In the genomic region with DNA sequence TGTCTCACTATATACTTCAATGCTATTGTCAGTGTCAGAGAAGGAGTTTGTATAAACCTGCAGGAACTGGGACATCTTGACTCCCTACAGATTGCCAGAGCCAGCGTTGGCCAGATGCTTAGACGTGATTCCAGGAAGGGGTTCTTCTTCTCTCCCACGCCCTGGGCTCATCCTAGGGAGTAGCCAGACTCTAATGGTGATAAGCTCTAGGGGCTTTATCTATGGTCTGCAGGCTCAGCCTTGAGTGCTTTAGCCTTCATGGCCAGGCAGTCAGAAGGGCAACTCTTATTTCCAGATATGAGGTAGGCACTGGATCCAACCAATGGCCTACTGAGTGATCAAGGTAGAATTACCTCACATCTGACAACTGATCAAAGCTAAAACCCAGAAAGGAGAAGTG, we compare ENCODE assay signal across 18 mouse cellular contexts. TPM values are rescaled to one million over a fixed set of nuclear protein-coding genes. Genes with fewer than 3 reads are reported as not detected.
DNase-seq lines count a peak whose midpoint lies in the region; ATAC-seq and TF ChIP-seq lines count a peak whose summit lies in the region.
"Had no signal": no experiment of that assay in that cellular context is flagged by ENCODE, and none has a peak within 500 bp of the region (broad histone marks: within the 10 kb centered on the region; RNA-seq: fewer than 3 reads in every experiment).

No protein-coding gene starts in this region.

- H3K4me3 ChIP-seq in liver, embryonic 14.5 days (ENCODE audit: insufficient read depth in 1 of 2, low read depth in 2 of 2, low read length in 2 of 2) = peak overlapping the region; percentile 75 to 94
- H3K4me3 ChIP-seq in stomach, embryonic 15.5 days (replicated peaks) = no peak overlapping the region
- H3K4me3 ChIP-seq: embryonic facial prominence, embryonic 12.5 days; forebrain, embryonic 15.5 days; limb, embryonic 10.5 days; midbrain, embryonic 15.5 days had no signal

- H3K36me3 ChIP-seq in liver, embryonic 14.5 days (replicated peaks; ENCODE audit: control insufficient read depth, insufficient read depth, low read depth) = peaks cover 43% of the 10 kb centered on the region
- no peaks in the 10 kb centered on the region for H3K36me3 ChIP-seq in stomach, embryonic 15.5 days
- H3K36me3 ChIP-seq: midbrain, embryonic 15.5 days had no signal

- peak overlapping the region; percentile 85 for H3K4me2 ChIP-seq in liver, embryonic 14.5 days (ENCODE audit: low read depth)
- H3K4me2 ChIP-seq in stomach, embryonic 15.5 days = no peak overlapping the region
- H3K4me2 ChIP-seq: embryonic facial prominence, embryonic 12.5 days; forebrain, embryonic 15.5 days; midbrain, embryonic 15.5 days had no signal

- peak overlapping the region; percentile 97 for H3K27ac ChIP-seq in liver, embryonic 14.5 days
- H3K27ac ChIP-seq in stomach, embryonic 15.5 days = no peak overlapping the region
- H3K27ac ChIP-seq: embryonic facial prominence, embryonic 12.5 days; forebrain, embryonic 15.5 days; limb, embryonic 10.5 days; midbrain, embryonic 15.5 days had no signal

- peak; percentile 9 for DNase-seq in ovary, adult 18-20 months (ENCODE audit: low spot score)
- no peak for DNase-seq in ovary, postnatal 10 days (ENCODE audit: low spot score)
- DNase-seq in liver, embryonic 14.5 days (ENCODE audit: low read depth in 3 of 3, low spot score in 3 of 3) = peak; percentile 92
- DNase-seq in thymus, postnatal 36 days = no peak
- DNase-seq in B cell, adult 2 months = no peak
- DNase-seq: adrenal gland, postnatal 14 days; cerebellum, adult 18-20 months; kidney, adult 18-20 months; right cerebral cortex, postnatal 25 days; thymus, postnatal 25 days had no signal

- TF ChIP-seq CTCF in liver, embryonic 14.5 days (IDR thresholded peaks at IDR 0.05; ENCODE audit: low read depth) = no peak

- 22% methylated on average over 3 of the region's 3 CpGs for WGBS in liver, embryonic 14.5 days (ENCODE audit: insufficient replicate concordance)
- WGBS in stomach, embryonic 15.5 days = 79% methylated on average over 3 of the region's 3 CpGs

- ATAC-seq in common myeloid progenitor, adult 5-6 weeks (replicated peaks; ENCODE audit: low read depth, poor library complexity, severe bottlenecking) = peak; percentile 96
- ATAC-seq in liver, embryonic 14.5 days (ENCODE audit: insufficient read depth) = peak; percentile 95
- ATAC-seq in stomach, embryonic 15.5 days (ENCODE audit: insufficient read depth, low FRiP score, low read depth) = peak; percentile 96
- ATAC-seq: forebrain, embryonic 15.5 days; midbrain, embryonic 15.5 days had no signal

- H3K9ac ChIP-seq in liver, embryonic 14.5 days (replicated peaks) = peak overlapping the region; percentile 96
- no peak overlapping the region for H3K9ac ChIP-seq in stomach, embryonic 15.5 days
- H3K9ac ChIP-seq: embryonic facial prominence, embryonic 12.5 days; forebrain, embryonic 15.5 days; midbrain, embryonic 15.5 days had no signal

- no peaks in the 10 kb centered on the region for H3K27me3 ChIP-seq in liver, embryonic 14.5 days (ENCODE audit: control insufficient read depth, insufficient read depth, low read length)
- no peaks in the 10 kb centered on the region for H3K27me3 ChIP-seq in stomach, embryonic 15.5 days (replicated peaks)
- H3K27me3 ChIP-seq: CH12.LX; embryonic facial prominence, embryonic 12.5 days; forebrain, embryonic 15.5 days; midbrain, embryonic 15.5 days had no signal

- H3K9me3 ChIP-seq in liver, embryonic 14.5 days (ENCODE audit: control insufficient read depth, low read length) = no peaks in the 10 kb centered on the region
- no peaks in the 10 kb centered on the region for H3K9me3 ChIP-seq in stomach, embryonic 15.5 days
- H3K9me3 ChIP-seq: embryonic facial prominence, embryonic 12.5 days; forebrain, embryonic 15.5 days; limb, embryonic 10.5 days; midbrain, embryonic 15.5 days had no signal

- H3K4me1 ChIP-seq in liver, embryonic 14.5 days (replicated peaks; ENCODE audit: control insufficient read depth in 2 of 2, insufficient read depth in 2 of 2, low read length in 1 of 2) = peaks cover 12 to 30% of the 10 kb centered on the region in 2 experiments
- no peaks in the 10 kb centered on the region for H3K4me1 ChIP-seq in stomach, embryonic 15.5 days
- H3K4me1 ChIP-seq: embryonic facial prominence, embryonic 12.5 days; forebrain, embryonic 15.5 days; limb, embryonic 10.5 days; midbrain, embryonic 15.5 days had no signal

- TF ChIP-seq EP300 in liver, embryonic 14.5 days (IDR thresholded peaks at IDR 0.05; ENCODE audit: low read depth) = peak; percentile 99

RNA-seq across cellular contexts. Expression of a gene that starts 2.5 kb away (rescaled TPM):
- total RNA-seq in common myeloid progenitor, adult 5-6 weeks (2017) = 0.44 and 0.91 TPM in 2 replicates
- 897 and 1,006 TPM in 2 replicates for polyA plus RNA-seq in liver, embryonic 14.5 days (2012; rRNA removed)
- polyA plus RNA-seq in liver, embryonic 14.5 days (2014; fragmentation: Nextera tagmentation; extraction: Ambion mirVana) = 977 and 1,008 TPM in 2 replicates
- polyA plus RNA-seq in stomach, embryonic 15.5 days (2015; fragmentation: Nextera tagmentation; extraction: Ambion mirVana) = 77.5 and 126 TPM in 2 replicates
- total RNA-seq: hematopoietic stem cell, adult 5-6 weeks had no signal

RNA-seq across cellular contexts. Expression of a gene that starts 38.4 kb away (rescaled TPM):
- 3.6 and 5.5 TPM in 2 replicates for total RNA-seq in common myeloid progenitor, adult 5-6 weeks (2017)
- 6.2 TPM in 2 replicates for polyA plus RNA-seq in liver, embryonic 14.5 days (2012; rRNA removed)
- polyA plus RNA-seq in liver, embryonic 14.5 days (2014; fragmentation: Nextera tagmentation; extraction: Ambion mirVana) = 7.3 TPM in 2 replicates
- polyA plus RNA-seq in stomach, embryonic 15.5 days (2015; fragmentation: Nextera tagmentation; extraction: Ambion mirVana) = 6.1 and 6.2 TPM in 2 replicates

RNA-seq across cellular contexts. Expression of a gene that starts 40.0 kb away (rescaled TPM):
- total RNA-seq in common myeloid progenitor, adult 5-6 weeks (2017) = 5.1 and 8.3 TPM in 2 replicates
- 7.5 and 8.2 TPM in 2 replicates for polyA plus RNA-seq in liver, embryonic 14.5 days (2012; rRNA removed)
- polyA plus RNA-seq in liver, embryonic 14.5 days (2014; fragmentation: Nextera tagmentation; extraction: Ambion mirVana) = 8.9 and 12.0 TPM in 2 replicates
- polyA plus RNA-seq in stomach, embryonic 15.5 days (2015; fragmentation: Nextera tagmentation; extraction: Ambion mirVana) = 14.9 and 18.8 TPM in 2 replicates

Comparison
In these comparisons a context has a peak if more than half of its experiments do, and no peak if none do; other contexts are left out.
1. DNase-seq: peak in ovary, adult 18-20 months (single experiment) and liver, embryonic 14.5 days (3 of 3); none in ovary, postnatal 10 days (single experiment), thymus, postnatal 36 days (0 of 2) and B cell, adult 2 months (0 of 2).
2. Peak in every context shown above with its lines, with median percentiles within 50 percentile points of each other: ATAC-seq.